9 mouse cellular contexts compared by ENCODE assay signal in genomic region chr12:24697484-24698204, GRCm38 (mm10). TPM values are rescaled to one million over a fixed set of nuclear protein-coding genes. Genes with fewer than 3 reads are reported as not detected.
DNase-seq lines count a peak whose midpoint lies in the region; ATAC-seq and TF ChIP-seq lines count a peak whose summit lies in the region.
"Had no signal": no experiment of that assay in that cellular context is flagged by ENCODE, and none has a peak within 500 bp of the region (broad histone marks: within the 10 kb centered on the region; RNA-seq: fewer than 3 reads in every experiment).

No protein-coding gene starts in this region.

- H3K9ac ChIP-seq in forebrain, embryonic 15.5 days (replicated peaks): no peak overlapping the region
- H3K9ac ChIP-seq: limb, embryonic 15.5 days had no signal

- peak; percentile 19 for DNase-seq in gastrocnemius, adult 2 months
- no peak for DNase-seq in gastrocnemius, adult 18-20 months (ENCODE audit: low spot score)
- DNase-seq in ES-CJ7 (ENCODE audit: low read depth, low spot score): peak; percentile 80
- DNase-seq in embryo, embryonic 11 days: no peak
- DNase-seq in left cerebral cortex, adult 11 months (ENCODE audit: low spot score): no peak
- no peak for DNase-seq in right cerebral cortex, adult 18-20 months

- H3K4me2 ChIP-seq in forebrain, embryonic 15.5 days (replicated peaks): 0 out of 2 replicates have a peak overlapping the region, but pooled peaks have one; percentile 14
- H3K4me2 ChIP-seq: limb, embryonic 15.5 days had no signal

- no peaks in the 10 kb centered on the region for H3K9me3 ChIP-seq in forebrain, embryonic 15.5 days
- H3K9me3 ChIP-seq: limb, embryonic 15.5 days had no signal

- no peaks in the 10 kb centered on the region for H3K27me3 ChIP-seq in forebrain, embryonic 15.5 days

- TF ChIP-seq CTCF in gastrocnemius, adult 2 months (IDR thresholded peaks at IDR 0.05): no peak

- intact Hi-C loops in gastrocnemius, adult 2 months (cut with DNase I): loop anchor here (1.0 to 2.0 kb wide), 3 partner anchors 22 to 227 kb away; no protein-coding TSS in a partner anchor

- 60% methylated on average over 8 of the region's 8 CpGs for WGBS in forebrain, embryonic 15.5 days

- 0 out of 2 replicates have a peak, but pooled peaks cover 2% of the 10 kb centered on the region for H3K4me1 ChIP-seq in forebrain, embryonic 15.5 days
- H3K4me1 ChIP-seq: limb, embryonic 15.5 days had no signal

- ATAC-seq in forebrain, embryonic 15.5 days (replicated peaks): peak; percentile 48; the same call in 1 of the 2 replicates
- peak; percentile 58 for ATAC-seq in megakaryocyte, adult 5-6 weeks (ENCODE audit: poor library complexity, severe bottlenecking)

- H3K36me3 ChIP-seq in forebrain, embryonic 15.5 days: no peaks in the 10 kb centered on the region
- H3K36me3 ChIP-seq: limb, embryonic 15.5 days had no signal

- H3K27ac ChIP-seq in gastrocnemius, adult 2 months: no peak overlapping the region
- no peak overlapping the region for H3K27ac ChIP-seq in forebrain, embryonic 15.5 days (replicated peaks)
- H3K27ac ChIP-seq: limb, embryonic 15.5 days had no signal

- no peak overlapping the region for H3K4me3 ChIP-seq in gastrocnemius, adult 2 months
- no peak overlapping the region for H3K4me3 ChIP-seq in forebrain, embryonic 15.5 days
- H3K4me3 ChIP-seq: limb, embryonic 15.5 days had no signal

RNA-seq across cellular contexts. Expression of gene Rrm2, which starts 10.4 kb away (rescaled TPM):
- 1 to 10 TPM in 1 of 2 experiments, under 1 TPM in 1; 0.89 to 1.1 TPM for total RNA-seq in gastrocnemius, adult 2 months (2021)
- total RNA-seq in gastrocnemius, adult 18-20 months (2021): under 1 TPM; 0.71 to 0.87 TPM
- 180 and 182 TPM in 2 replicates for polyA plus RNA-seq in forebrain, embryonic 15.5 days (2015; fragmentation: Nextera tagmentation; extraction: Ambion mirVana)
- total RNA-seq in megakaryocyte, adult 5-6 weeks (2015): 157 TPM in 2 replicates
- total RNA-seq in megakaryocyte, adult 5-6 weeks (2017): 134 and 135 TPM in 2 replicates

RNA-seq across cellular contexts. Expression of gene Cys1, which starts 16.0 kb away (rescaled TPM):
- total RNA-seq in gastrocnemius, adult 2 months (2021): 1 to 10 TPM; 1.8 to 2.7 TPM
- 1 to 10 TPM; 1.7 to 2.7 TPM for total RNA-seq in gastrocnemius, adult 18-20 months (2021)
- polyA plus RNA-seq in forebrain, embryonic 15.5 days (2015; fragmentation: Nextera tagmentation; extraction: Ambion mirVana): 2.1 TPM in 2 replicates
- not detected in 2 replicates for total RNA-seq in megakaryocyte, adult 5-6 weeks (2015)
- not detected in 2 replicates for total RNA-seq in megakaryocyte, adult 5-6 weeks (2017)

RNA-seq across cellular contexts. Expression of gene Klf11, which starts 46.6 kb away (rescaled TPM):
- 1 to 10 TPM; 4.1 to 7.9 TPM for total RNA-seq in gastrocnemius, adult 2 months (2021)
- total RNA-seq in gastrocnemius, adult 18-20 months (2021): 1 to 10 TPM; 4.3 to 6.3 TPM
- polyA plus RNA-seq in forebrain, embryonic 15.5 days (2015; fragmentation: Nextera tagmentation; extraction: Ambion mirVana): 16.6 and 17.7 TPM in 2 replicates
- 7.7 and 9.6 TPM in 2 replicates for total RNA-seq in megakaryocyte, adult 5-6 weeks (2015)
- 7.9 and 9.2 TPM in 2 replicates for total RNA-seq in megakaryocyte, adult 5-6 weeks (2017)

Comparison
In these comparisons a context has a peak if more than half of its experiments do, and no peak if none do; other contexts are left out.
1. DNase-seq: peak in gastrocnemius, adult 2 months (single experiment) and ES-CJ7 (single experiment); none in gastrocnemius, adult 18-20 months (single experiment), embryo, embryonic 11 days (single experiment), left cerebral cortex, adult 11 months (single experiment) and right cerebral cortex, adult 18-20 months (single experiment).
2. RNA of gene Rrm2, which starts 10.4 kb away (total RNA-seq): 134 to 157 TPM in megakaryocyte, adult 5-6 weeks; 0.89 to 1.1 TPM in gastrocnemius, adult 2 months and 0.71 to 0.87 TPM in gastrocnemius, adult 18-20 months; every median in the first group is over 10 times any median in the second.